Mouse (Mus musculus): ENCODE measurements around the gene Gm17018. TPM values are rescaled to one million over a fixed set of nuclear protein-coding genes. Genes with fewer than 3 reads are reported as not detected.

The Gm17018 gene
- total RNA-seq, 2 experiments from 2014 or later = 17.1 to 20.0 TPM

- DNase-seq = no peak
- intact Hi-C loops (cut with DNase I) = no loop called here
These were observed 24.6 kb downstream of the Gm17018 start for GRCm38 (mm10) chr19:45584856-45585620.

GRCm38 (mm10) chr19:45586850-45587249 lies 26.4 kb downstream of the Gm17018 start:
- intact Hi-C loops (cut with DNase I) = no loop called here

DNA sequence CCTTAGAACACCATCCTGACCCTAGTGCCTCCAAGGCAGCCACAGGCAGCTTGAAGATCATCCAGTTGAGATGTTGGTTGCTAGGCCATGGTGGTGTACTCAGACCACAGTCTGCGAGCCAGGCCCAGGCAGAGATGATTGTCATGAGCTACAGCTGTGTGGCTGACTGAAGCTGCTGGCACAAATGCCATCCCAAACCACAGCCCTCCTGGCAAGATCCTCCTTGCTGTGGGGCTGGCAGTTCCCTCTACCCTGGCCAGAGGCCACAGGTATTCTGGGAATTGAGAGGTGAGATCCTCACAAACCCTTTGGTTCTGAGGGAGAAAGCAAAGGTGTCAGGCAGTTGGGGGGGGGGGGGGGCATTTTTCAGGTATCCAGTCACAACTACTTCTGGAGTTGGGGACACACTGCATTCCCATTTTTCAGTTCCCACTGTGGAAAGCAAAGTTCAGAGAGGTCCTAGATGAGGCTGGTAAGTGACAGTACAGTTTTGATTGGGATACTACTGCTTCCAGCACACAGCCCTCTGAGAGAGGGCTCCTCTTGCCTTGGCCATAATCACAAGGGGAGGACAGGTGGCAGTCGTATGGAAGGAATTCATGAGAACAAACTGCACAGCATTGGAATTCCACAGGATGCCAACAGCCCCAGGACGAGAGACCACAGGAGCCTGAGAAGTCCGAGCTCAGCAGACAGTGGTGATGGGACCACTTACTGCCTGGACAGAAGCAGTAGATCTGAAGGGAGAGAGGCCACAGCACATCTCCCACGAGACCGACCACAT lies 27.3 kb downstream of the Gm17018 start:
- peak; percentile 38 to 55 for DNase-seq
- intact Hi-C loops (cut with DNase I) = no loop called here

More at GRCm38 (mm10) chr19:45586850-45587249, 26.4 kb downstream of the Gm17018 start:
- no peak for DNase-seq

GRCm38 (mm10) chr19:45589761-45590160 lies 29.3 kb downstream of the Gm17018 start:
- intact Hi-C loops (cut with DNase I) = no loop called here
- no peak for DNase-seq

DNA sequence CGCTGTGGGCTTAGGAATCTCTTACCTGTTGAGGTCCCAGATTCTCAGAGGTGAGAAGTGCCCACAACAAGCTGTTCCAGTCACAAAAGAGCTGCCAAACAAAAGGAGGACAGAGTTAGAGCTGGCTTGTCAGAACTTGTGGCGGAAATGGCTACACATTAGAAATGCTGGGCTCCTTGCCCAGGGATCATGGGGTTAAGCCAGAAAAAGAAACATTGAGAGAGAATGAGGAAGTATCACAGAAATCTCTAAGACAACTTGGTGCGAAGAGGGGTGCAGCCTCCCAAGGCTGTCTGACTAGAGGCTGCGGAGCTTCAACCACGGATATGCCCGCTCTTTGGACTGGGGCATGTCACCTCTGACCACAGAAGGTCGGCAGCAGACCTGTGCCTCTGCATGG lies 31.3 kb downstream of the Gm17018 start:
- DNase-seq = peak; percentile 63 to 76
- intact Hi-C loops (cut with DNase I) = no loop called here

DNA sequence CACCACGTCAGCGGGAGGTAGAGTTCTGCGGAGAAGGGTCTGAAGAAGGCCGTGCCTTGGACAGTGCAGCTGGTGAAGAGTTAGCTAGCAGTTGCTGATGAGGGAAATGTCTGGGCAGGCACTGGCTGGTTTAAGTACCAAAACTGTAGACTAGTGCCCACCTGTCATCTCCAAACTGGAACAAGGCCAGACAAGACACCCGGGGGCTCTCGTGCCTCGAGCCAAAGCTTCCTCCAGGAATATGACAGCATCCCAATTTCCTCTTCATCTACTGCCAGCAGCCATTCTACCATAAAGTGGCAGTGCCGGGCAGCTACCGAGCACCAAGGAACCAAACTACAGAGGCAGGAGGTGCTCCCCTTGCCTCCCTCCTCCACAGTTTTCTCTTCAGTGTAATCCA lies 32.5 kb downstream of the Gm17018 start:
- intact Hi-C loops (cut with DNase I) = no loop called here
- no peak for DNase-seq

- DNase-seq = no peak
- intact Hi-C loops (cut with DNase I) = no loop called here
These were observed 33.7 kb downstream of the Gm17018 start for GRCm38 (mm10) chr19:45594079-45594478.

- intact Hi-C loops (cut with DNase I) = no loop called here
- no peak for DNase-seq
These were observed 35.1 kb downstream of the Gm17018 start for GRCm38 (mm10) chr19:45595481-45595880.

DNA sequence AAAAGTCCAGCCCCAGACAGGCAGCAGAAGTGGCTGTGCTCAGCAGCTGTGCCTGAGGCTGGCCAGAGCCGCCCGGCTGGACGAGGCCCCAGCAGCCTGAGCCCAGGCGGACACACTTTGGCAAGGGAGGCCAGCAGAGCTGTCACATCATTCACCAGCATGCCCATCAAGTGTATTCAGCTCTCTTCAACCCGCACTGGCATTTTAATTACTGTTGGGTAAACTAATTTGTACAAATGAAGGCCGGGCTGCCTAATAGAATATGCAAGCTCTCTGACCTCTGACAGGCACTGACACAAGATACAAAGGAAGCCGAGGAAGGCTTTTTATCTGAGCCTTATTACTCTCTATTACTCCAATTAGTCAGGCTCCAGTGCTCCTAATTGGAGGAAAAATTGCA lies 35.6 kb downstream of the Gm17018 start:
- DNase-seq = peak; percentile 49 to 56

DNA sequence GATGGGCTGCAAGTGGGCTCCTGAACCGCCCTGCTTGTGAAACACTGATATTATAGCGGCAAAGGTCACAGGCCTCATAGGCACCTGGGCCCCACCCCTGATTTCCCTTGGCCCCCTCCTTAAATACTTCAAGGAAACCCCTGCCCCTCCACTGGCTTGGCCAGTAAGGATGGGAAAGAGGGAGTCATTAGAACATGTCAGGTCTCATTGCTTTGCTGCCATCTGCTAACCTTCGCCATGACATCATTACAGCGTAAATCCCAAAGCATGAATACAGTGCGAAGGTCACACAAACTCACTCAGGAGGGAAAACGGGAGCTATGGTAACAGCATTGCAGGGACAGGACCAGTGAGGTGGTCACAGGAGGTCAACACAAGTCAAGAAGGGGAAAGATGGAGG lies 36.0 kb downstream of the Gm17018 start:
- DNase-seq = no peak
- intact Hi-C loops (cut with DNase I) = no loop called here

More for the DNA sequence above, 35.6 kb downstream of the Gm17018 start:
- intact Hi-C loops (cut with DNase I) = no loop called here

DNA sequence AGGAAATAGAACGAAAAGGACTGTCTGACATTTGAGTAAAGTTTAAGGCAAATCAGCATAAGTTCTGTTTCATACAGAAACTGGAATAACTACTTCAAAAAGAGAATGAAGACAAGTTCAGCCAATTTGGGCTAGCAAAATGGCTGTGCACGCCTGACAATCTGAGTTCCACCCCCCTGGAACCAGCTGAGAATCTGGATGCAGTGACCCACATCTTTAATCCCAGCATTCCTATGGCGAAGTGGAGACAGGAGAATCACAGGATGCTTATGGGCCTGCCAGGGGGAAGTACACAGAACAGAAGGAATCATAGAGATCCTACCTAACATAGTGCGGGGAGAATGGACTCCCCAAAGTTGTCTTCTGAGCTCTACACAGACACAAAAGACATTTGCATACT lies 36.7 kb downstream of the Gm17018 start:
- intact Hi-C loops (cut with DNase I) = no loop called here
- DNase-seq = no peak

DNA sequence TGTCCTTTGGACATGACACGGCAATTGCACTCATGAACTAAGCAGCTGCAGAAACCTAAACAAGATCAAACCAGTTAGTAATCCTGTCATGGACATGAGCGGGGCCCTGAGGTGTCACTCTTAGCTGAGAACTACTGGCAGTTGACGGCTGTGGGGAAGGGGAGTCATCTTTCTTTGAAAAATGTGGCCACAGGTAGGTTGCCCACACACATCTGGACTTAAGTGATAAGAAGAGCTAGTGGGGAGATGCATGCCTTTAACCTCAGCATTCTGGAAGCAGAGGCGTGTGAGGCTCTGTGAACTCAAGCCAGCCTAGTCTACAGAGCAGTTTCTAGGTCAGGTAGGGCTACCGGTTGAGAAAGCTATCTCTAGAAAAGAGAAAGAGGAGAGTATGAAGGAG lies 42.2 kb downstream of the Gm17018 start:
- intact Hi-C loops (cut with DNase I) = no loop called here
- DNase-seq = no peak

- intact Hi-C loops (cut with DNase I) = no loop called here
- no peak for DNase-seq
These were observed 46.3 kb downstream of the Gm17018 start for GRCm38 (mm10) chr19:45606701-45607100.

- intact Hi-C loops (cut with DNase I) = no loop called here
- no peak for DNase-seq
These were observed 47.1 kb downstream of the Gm17018 start for GRCm38 (mm10) chr19:45607479-45607878.

DNA sequence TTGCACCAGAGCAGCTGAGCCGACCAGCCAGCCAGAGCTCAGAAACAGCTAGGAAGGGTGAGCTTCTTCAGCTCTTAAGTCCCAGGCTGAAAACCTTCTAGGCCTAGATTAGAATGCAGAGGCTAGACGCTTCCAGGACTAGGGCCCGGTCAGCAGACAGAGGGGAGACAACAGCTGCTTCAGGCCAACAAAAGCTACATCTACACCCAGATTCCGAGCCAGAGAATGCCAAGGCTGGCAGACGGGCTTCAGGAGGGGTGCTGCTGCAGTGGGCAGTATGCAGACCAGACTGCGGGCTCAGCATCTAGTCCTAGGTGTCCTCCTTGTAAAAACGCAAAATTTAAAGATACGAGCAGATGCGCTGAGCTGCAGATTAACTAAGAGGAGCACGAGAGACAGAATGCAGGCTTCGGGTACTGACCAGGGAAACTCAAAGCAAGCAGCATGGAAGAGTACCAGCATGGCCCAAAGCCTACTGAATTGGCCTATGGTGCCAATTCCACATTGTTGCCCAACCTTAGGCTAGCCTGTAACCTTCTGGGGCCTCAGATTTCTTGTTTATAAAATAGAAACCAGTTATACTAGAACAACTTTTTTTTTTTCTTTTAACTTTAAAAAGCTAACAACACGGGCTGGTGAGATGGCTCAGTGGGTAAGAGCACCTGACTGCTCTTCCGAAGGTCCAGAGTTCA lies 48.4 kb downstream of the Gm17018 start:
- no peak for DNase-seq
- intact Hi-C loops (cut with DNase I) = no loop called here

DNA sequence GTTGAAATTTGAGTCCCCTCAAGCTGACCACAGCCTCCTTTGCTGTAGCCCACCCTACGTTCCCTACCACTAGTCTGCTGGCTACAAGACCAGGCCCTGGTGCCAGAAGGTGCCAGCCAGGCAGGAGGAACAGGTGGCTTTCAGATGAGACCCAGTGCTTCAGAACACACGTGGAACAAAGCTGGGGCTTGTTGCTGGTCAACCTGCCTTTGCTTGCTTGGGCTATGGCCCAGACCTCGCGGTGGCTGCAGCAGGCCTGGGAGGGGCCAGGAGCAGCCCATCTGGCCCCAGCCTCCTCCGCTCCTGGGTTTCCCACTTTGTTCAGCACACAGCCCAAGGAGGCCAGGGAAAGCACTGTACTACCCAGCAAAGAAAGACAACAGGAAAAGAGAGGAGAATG lies 50.4 kb downstream of the Gm17018 start:
- DNase-seq = no peak
- intact Hi-C loops (cut with DNase I) = no loop called here

GRCm38 (mm10) chr19:45614375-45614774 lies 54.0 kb downstream of the Gm17018 start:
- intact Hi-C loops (cut with DNase I) = no loop called here
- DNase-seq = no peak

DNA sequence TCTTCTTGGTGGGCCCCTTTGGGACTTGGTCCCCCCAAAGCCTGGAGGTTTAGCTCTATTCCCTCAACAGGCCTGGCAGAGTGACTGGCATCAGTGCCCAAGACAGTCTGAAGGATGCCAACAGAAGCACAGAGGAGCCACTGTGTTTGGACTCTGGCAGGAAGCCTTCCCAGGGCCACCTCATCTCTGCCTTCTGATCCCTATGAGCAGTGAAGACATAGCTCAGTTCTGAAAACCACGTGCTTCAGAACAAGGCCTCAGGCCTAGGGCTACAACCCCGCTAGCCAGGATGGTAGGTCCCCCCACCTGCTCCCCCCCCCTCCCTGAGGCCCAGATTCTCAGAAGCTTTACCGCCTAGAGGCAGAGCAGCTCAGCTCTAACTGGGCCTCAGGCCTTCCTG lies 54.5 kb downstream of the Gm17018 start:
- no peak for DNase-seq
- intact Hi-C loops (cut with DNase I) = no loop called here

GRCm38 (mm10) chr19:45615415-45616213 lies 55.2 kb downstream of the Gm17018 start:
- no peak for DNase-seq
- intact Hi-C loops (cut with DNase I) = no loop called here

- intact Hi-C loops (cut with DNase I) = no loop called here
- DNase-seq = no peak
These were observed 55.8 kb downstream of the Gm17018 start for GRCm38 (mm10) chr19:45616214-45616518.

- no peak for DNase-seq
- intact Hi-C loops (cut with DNase I) = no loop called here
These were observed 56.3 kb downstream of the Gm17018 start for GRCm38 (mm10) chr19:45616735-45617134.

Measured in heart, postnatal 14 days (tissue).